Mouse (Mus musculus): ENCODE results near the gene A730061H03Rik. TPM values are rescaled to one million over a fixed set of nuclear protein-coding genes. Genes with fewer than 3 reads are reported as not detected.

Gene A730061H03Rik
- polyA plus RNA-seq, 1 experiment from 2014 or later = 1.2 TPM

DNA sequence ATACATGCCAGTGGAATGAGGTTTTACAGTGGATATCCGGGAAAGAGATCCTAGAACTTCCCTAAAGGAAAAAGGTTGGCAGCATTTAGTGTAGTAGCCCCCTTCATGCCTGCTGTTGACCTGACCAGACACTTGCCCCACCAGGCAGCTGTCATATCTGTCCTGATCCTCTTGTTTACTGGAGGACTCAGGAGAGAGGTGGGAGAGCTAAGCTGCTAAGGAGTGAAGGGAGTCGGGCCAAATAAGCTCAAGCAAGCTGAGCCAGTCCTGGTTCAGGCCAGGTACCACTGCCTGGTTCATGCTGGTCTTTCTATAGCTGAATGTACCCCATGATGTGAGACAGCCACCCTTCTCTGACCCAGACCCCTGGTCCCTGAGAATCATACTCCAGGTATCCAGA, 33.5 kb downstream of the A730061H03Rik start:
- Histone ChIP-seq H3K4me1 (ENCODE audit: insufficient read depth, low read length) (no peaks in the 10 kb centered on the region), H3K27me3 (ENCODE audit: insufficient read depth, low read length) (peaks cover 27% of the 10 kb centered on the region), H3K36me3 (ENCODE audit: insufficient read depth, low read length) (no peaks in the 10 kb centered on the region), H3K27ac (ENCODE audit: low read length) (no peak overlapping the region), H3K9me3 (ENCODE audit: low read length) (no peaks in the 10 kb centered on the region), H3K9ac (replicated peaks; ENCODE audit: low read length) (no peak overlapping the region), H3K4me2 (replicated peaks; ENCODE audit: low read depth, low read length) (no peak overlapping the region), H3K4me3 (ENCODE audit: low read length) (no peak overlapping the region)
- WGBS = 87% methylated on average over 2 of the region's 2 CpGs
- ATAC-seq (ENCODE audit: low FRiP score, low TSS enrichment) = no peak

- Histone ChIP-seq H3K27me3 (ENCODE audit: insufficient read depth, low read length) (peaks cover 42% of the 10 kb centered on the region), H3K27ac (ENCODE audit: low read length) (no peak within 1 kb of the TSS), H3K4me3 (ENCODE audit: low read length) (no peak within 1 kb of the TSS), H3K36me3 (ENCODE audit: insufficient read depth, low read length) (no peaks in the 10 kb centered on the region), H3K9me3 (ENCODE audit: low read length) (no peaks in the 10 kb centered on the region), H3K9ac (replicated peaks; ENCODE audit: low read length) (no peak within 1 kb of the TSS), H3K4me1 (ENCODE audit: insufficient read depth, low read length) (peaks cover 9% of the 10 kb centered on the region; the same call in 1 of the 2 replicates), H3K4me2 (replicated peaks; ENCODE audit: low read depth, low read length) (no peak within 1 kb of the TSS)
- 20% methylated on average over 8 of the region's 8 CpGs for WGBS
- no peak for ATAC-seq (ENCODE audit: low FRiP score, low TSS enrichment)
These were observed 35.4 kb downstream of the A730061H03Rik start, which contains the start of gene Nrl for GRCm38 (mm10) chr14:55524785-55525184. Gene Nrl, minus strand, starts transcription at chr14:55524981.

- H3K4me2 ChIP-seq (replicated peaks; ENCODE audit: low read depth, low read length) = no peak overlapping the region
- no peak for ATAC-seq (ENCODE audit: low FRiP score, low TSS enrichment)
These were observed 36.1 kb downstream of the A730061H03Rik start for GRCm38 (mm10) chr14:55524062-55524461.

GRCm38 (mm10) chr14:55520451-55521361, 39.5 kb downstream of the A730061H03Rik start:
- Histone ChIP-seq H3K9me3 (ENCODE audit: low read length) (no peaks in the 10 kb centered on the region), H3K4me2 (replicated peaks; ENCODE audit: low read depth, low read length) (peak overlapping the region; percentile 94), H3K27me3 (ENCODE audit: insufficient read depth, low read length) (peaks cover 44% of the 10 kb centered on the region), H3K9ac (replicated peaks; ENCODE audit: low read length) (peak overlapping the region; percentile 51), H3K36me3 (ENCODE audit: insufficient read depth, low read length) (no peaks in the 10 kb centered on the region), H3K4me1 (ENCODE audit: insufficient read depth, low read length) (peaks cover 9% of the 10 kb centered on the region; the same call in 1 of the 2 replicates), H3K4me3 (ENCODE audit: low read length) (peak overlapping the region; percentile 52), H3K27ac (ENCODE audit: low read length) (no peak overlapping the region)
- WGBS = under 1% methylated on average over 61 of the region's 61 CpGs
- peak; percentile 39 for ATAC-seq (ENCODE audit: low FRiP score, low TSS enrichment)

More at GRCm38 (mm10) chr14:55524062-55524461, 36.1 kb downstream of the A730061H03Rik start:
- no peak overlapping the region for H3K9ac ChIP-seq (replicated peaks; ENCODE audit: low read length)
- 61% methylated on average over 4 of the region's 4 CpGs for WGBS
- H3K9me3 ChIP-seq (ENCODE audit: low read length) = no peaks in the 10 kb centered on the region
- H3K4me3 ChIP-seq (ENCODE audit: low read length) = no peak overlapping the region
- H3K36me3 ChIP-seq (ENCODE audit: insufficient read depth, low read length) = no peaks in the 10 kb centered on the region
- peaks cover 9% of the 10 kb centered on the region; the same call in 1 of the 2 replicates for H3K4me1 ChIP-seq (ENCODE audit: insufficient read depth, low read length)
- no peak overlapping the region for H3K27ac ChIP-seq (ENCODE audit: low read length)
- H3K27me3 ChIP-seq (ENCODE audit: insufficient read depth, low read length) = peaks cover 41% of the 10 kb centered on the region

- H3K27ac ChIP-seq (ENCODE audit: low read length) = no peak overlapping the region
- WGBS = 70% methylated on average over 4 of the region's 4 CpGs
- H3K4me3 ChIP-seq (ENCODE audit: low read length) = no peak overlapping the region
- peaks cover 9% of the 10 kb centered on the region; the same call in 1 of the 2 replicates for H3K4me1 ChIP-seq (ENCODE audit: insufficient read depth, low read length)
- no peaks in the 10 kb centered on the region for H3K9me3 ChIP-seq (ENCODE audit: low read length)
- H3K4me2 ChIP-seq (replicated peaks; ENCODE audit: low read depth, low read length) = no peak overlapping the region
- ATAC-seq (ENCODE audit: low FRiP score, low TSS enrichment) = no peak
- no peak overlapping the region for H3K9ac ChIP-seq (replicated peaks; ENCODE audit: low read length)
- peaks cover 44% of the 10 kb centered on the region for H3K27me3 ChIP-seq (ENCODE audit: insufficient read depth, low read length)
- H3K36me3 ChIP-seq (ENCODE audit: insufficient read depth, low read length) = no peaks in the 10 kb centered on the region
These were observed 40.6 kb downstream of the A730061H03Rik start for GRCm38 (mm10) chr14:55519604-55520003.

DNA sequence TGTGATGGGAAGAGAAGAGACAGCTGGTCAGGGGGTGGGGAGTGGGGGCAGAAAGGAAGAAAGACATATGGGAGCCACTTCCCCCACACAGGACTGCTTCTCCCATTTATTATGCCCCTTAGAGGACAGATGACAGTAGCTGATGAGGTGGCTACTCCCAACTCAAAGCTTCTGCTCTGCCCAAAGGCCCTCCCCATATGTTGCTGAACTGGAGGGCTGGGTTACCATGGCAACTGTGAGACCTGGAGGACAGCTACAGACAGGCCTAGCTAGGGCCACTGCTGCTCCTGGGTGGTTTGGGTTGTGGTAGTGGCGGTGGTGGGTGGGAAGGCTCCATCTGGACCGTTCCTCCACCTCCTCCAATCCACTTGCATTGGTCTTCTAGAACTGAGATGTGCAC, 41.3 kb downstream of the A730061H03Rik start:
- no peak for ATAC-seq (ENCODE audit: low FRiP score, low TSS enrichment)
- Histone ChIP-seq H3K27me3 (ENCODE audit: insufficient read depth, low read length) (peaks cover 44% of the 10 kb centered on the region), H3K4me1 (ENCODE audit: insufficient read depth, low read length) (peaks cover 9% of the 10 kb centered on the region; the same call in 1 of the 2 replicates), H3K27ac (ENCODE audit: low read length) (no peak overlapping the region), H3K36me3 (ENCODE audit: insufficient read depth, low read length) (no peaks in the 10 kb centered on the region), H3K9ac (replicated peaks; ENCODE audit: low read length) (no peak overlapping the region), H3K9me3 (ENCODE audit: low read length) (no peaks in the 10 kb centered on the region), H3K4me2 (replicated peaks; ENCODE audit: low read depth, low read length) (no peak overlapping the region), H3K4me3 (ENCODE audit: low read length) (no peak overlapping the region)
- 40% methylated on average over 2 of the region's 2 CpGs for whole genome bisulfite sequencing

DNA sequence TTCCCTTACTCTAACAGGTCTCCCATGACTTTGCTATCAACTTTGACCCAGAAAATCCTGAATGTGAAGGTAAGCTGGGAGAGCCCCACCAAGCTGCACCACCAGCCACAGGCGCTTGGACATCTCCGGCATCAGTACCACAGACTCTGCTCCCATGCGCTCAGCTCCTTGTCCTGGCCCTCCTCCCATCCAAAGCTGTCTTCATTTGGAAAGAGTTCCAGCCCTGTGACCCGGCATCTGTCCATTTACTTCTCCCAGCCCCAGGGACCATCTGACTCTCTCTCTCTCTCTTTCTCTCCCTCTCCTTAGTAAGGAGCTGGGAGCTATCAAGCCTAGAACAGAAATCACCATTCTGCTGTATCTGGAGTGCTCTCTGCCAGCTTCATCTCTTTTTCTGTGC, 44.4 kb downstream of the A730061H03Rik start:
- Histone ChIP-seq H3K36me3 (ENCODE audit: insufficient read depth, low read length) (no peaks in the 10 kb centered on the region), H3K9ac (replicated peaks; ENCODE audit: low read length) (no peak overlapping the region), H3K27me3 (ENCODE audit: insufficient read depth, low read length) (peaks cover 18% of the 10 kb centered on the region), H3K4me1 (ENCODE audit: insufficient read depth, low read length) (peaks cover 6% of the 10 kb centered on the region; the same call in 1 of the 2 replicates), H3K4me3 (ENCODE audit: low read length) (no peak overlapping the region), H3K27ac (ENCODE audit: low read length) (no peak overlapping the region), H3K9me3 (ENCODE audit: low read length) (no peaks in the 10 kb centered on the region), H3K4me2 (replicated peaks; ENCODE audit: low read depth, low read length) (no peak overlapping the region)
- no peak for ATAC-seq (ENCODE audit: low FRiP score, low TSS enrichment)
- 85% methylated on average over 4 of the region's 4 CpGs for WGBS

GRCm38 (mm10) chr14:55513927-55514326, 46.3 kb downstream of the A730061H03Rik start:
- no peaks in the 10 kb centered on the region for H3K9me3 ChIP-seq (ENCODE audit: low read length)
- peaks cover 4% of the 10 kb centered on the region; the same call in 1 of the 2 replicates for H3K27me3 ChIP-seq (ENCODE audit: insufficient read depth, low read length)
- no peak overlapping the region for H3K4me3 ChIP-seq (ENCODE audit: low read length)
- WGBS = 61% methylated on average over 10 of the region's 10 CpGs
- no peaks in the 10 kb centered on the region for H3K36me3 ChIP-seq (ENCODE audit: insufficient read depth, low read length)
- H3K9ac ChIP-seq (replicated peaks; ENCODE audit: low read length) = no peak overlapping the region
- H3K4me2 ChIP-seq (replicated peaks; ENCODE audit: low read depth, low read length) = no peak overlapping the region
- H3K4me1 ChIP-seq (ENCODE audit: insufficient read depth, low read length) = no peaks in the 10 kb centered on the region
- no peak overlapping the region for H3K27ac ChIP-seq (ENCODE audit: low read length)
- ATAC-seq (ENCODE audit: low FRiP score, low TSS enrichment) = no peak

DNA sequence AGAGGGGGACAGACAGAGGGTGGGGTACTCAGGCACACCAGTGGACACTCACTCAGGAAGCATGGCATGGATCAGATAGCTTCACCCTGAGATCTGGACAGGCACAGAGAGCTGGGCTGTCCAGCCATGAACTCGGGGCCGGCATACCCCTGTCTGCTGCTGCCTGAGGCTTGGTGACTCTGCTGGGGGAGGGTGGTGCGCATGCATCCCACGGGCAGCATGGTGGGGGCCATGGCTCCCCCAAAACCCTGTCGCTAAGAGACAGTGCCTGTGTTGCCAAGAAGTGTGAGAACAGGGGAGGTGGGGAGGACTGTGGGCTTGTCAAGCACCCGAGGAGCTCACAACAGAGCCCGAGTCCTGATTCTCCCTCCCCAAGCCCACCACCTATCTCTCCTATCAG, 49.2 kb downstream of the A730061H03Rik start:
- no peak overlapping the region for H3K4me3 ChIP-seq (ENCODE audit: low read length)
- H3K4me2 ChIP-seq (replicated peaks; ENCODE audit: low read depth, low read length) = no peak overlapping the region
- no peak overlapping the region for H3K27ac ChIP-seq (ENCODE audit: low read length)
- H3K27me3 ChIP-seq (ENCODE audit: insufficient read depth, low read length) = no peaks in the 10 kb centered on the region; the same call in 1 of the 2 replicates
- no peak overlapping the region for H3K9ac ChIP-seq (replicated peaks; ENCODE audit: low read length)
- no peaks in the 10 kb centered on the region for H3K36me3 ChIP-seq (ENCODE audit: insufficient read depth, low read length)
- no peak for ATAC-seq (ENCODE audit: low FRiP score, low TSS enrichment)
- no peaks in the 10 kb centered on the region for H3K4me1 ChIP-seq (ENCODE audit: insufficient read depth, low read length)
- no peaks in the 10 kb centered on the region for H3K9me3 ChIP-seq (ENCODE audit: low read length)
- WGBS = 46% methylated on average over 7 of the region's 7 CpGs

Data from kidney, embryonic 16.5 days (tissue).